Mouse (Mus musculus): ENCODE data around the gene Galc.

Galc gene

DNA sequence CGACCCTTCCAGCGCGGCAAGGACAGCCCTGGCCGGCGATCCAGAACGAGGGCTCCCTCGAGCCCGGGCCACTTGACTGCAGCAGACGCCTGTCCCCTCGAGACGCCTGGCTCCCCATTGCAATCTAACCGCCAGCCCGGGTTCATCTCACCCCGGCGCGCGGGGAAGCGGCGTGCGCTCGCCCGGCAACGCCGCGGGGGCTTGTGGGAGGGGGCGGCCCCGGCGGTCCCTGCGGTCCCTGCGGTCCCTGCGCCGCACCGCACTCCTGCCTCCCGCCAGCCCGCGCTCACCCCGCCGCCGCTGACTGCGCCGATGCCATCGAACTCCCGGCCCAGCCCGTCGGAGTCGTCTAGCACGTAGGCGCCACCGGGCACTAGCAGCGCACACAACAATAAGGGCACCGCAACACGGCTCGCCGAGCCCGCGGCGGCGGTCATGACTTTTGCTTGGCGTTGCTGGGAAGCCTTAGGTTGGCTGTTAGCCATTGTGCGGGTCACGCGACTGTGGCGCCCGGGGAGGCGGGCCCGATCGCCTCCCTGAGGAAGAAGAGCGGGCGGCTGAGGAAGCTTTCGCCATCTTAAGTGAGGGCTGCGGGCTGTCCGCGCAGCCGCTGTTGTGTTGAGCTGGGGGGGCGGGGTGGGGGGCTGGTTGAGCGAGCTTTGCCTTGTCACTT, at the start of gene Galc:
Gene Galc, minus strand, starts transcription at position 615 of the 673 bp plus-strand sequence.
- DNase-seq (ENCODE audit: low read depth, low spot score), result peak; percentile 91

DNA sequence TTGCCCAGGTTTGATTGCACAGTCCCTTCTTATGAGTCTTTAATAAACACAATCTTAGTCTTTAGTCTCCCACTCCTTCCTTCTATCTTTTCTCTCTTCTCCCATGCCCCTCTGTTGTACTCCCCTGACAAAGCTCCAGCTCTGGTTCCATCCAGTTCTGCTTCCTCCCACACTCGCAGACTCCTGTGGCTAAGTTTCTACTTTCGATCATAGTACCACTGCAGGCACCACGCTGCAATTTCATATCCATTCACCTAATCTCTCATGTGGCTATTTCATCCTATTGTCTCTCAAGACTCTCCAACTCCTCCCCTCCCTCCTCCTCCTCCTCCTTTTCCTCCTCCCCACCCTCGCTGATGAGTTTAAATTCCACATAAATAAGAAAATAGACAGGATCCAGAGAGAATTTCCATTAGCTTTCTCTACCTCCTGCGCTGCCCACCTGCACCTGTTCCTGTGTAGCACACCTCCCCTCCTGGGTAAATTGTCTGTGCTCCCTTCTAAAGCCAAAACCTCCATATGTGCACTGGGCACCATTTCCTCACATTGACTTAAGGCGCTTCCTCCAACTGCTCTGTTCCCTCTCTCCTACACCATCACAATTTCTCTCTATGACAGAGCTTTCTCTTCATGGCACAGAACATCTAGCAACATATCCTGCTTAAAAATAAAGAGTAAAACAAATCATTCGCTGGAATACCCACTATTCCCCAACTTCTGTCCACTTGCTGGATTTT, 48.1 kb upstream of the Galc start:
- no peak for DNase-seq (ENCODE audit: low read depth, low spot score)

DNA sequence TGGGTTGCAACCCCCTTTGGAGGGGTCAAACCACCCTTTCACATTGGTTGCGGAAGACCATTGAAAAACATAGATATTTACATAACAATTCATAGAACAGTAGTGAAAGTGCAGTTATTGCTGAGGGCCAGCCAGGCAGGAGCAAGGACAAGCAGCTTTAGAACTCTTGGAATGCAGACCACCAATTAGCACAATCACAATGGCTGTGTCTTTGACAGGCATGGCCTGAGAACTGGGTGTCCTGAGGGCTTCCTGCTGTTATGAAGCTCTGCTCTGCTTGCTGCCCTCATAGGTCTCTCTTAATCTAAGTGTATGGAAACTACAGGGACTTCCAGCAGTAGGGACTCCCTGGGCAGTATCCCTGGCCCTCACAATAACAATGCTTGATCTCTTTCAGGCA, 43.8 kb upstream of the Galc start:
- DNase-seq (ENCODE audit: low read depth, low spot score), result no peak

DNA sequence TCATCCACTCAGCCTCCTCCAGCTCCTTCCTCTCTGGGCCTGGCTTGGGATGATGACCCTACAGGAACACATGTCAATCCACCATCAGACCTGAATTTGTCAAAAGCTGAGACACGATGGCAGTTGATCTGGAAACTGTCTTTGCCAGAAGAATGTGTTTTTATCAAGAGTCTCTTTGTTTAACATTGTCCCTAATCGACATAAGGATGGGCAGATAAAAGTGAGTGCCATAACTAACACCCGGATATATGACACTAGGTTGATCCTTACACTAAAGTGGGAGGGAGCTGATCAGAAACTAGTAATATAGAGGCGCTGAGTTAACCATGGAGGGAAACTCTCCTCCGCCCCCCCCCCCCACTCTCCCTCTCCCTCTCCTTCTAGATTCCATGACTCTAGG, 42.7 kb upstream of the Galc start:
- no peak for DNase-seq (ENCODE audit: low read depth, low spot score)

DNA sequence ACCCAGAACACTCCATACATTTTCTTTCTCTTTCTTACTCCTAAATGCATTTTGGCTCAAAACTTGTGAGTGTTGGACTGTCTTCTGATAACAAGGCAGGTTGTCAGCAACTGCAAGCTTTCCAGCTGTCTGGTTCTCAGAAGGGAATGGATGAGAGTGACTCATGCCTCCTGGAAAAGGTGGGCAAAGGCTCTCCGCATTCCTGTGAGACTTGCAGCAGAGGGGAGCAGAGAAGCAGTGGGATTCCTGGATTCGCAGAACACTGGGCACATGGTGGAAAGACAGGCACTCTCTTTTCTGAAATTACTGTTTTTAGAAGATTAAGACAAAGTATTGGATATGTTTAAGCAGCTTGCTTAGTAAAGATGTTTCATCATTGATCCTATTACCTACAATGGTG, 35.0 kb upstream of the Galc start:
- DNase-seq (ENCODE audit: low read depth, low spot score), result no peak

DNA sequence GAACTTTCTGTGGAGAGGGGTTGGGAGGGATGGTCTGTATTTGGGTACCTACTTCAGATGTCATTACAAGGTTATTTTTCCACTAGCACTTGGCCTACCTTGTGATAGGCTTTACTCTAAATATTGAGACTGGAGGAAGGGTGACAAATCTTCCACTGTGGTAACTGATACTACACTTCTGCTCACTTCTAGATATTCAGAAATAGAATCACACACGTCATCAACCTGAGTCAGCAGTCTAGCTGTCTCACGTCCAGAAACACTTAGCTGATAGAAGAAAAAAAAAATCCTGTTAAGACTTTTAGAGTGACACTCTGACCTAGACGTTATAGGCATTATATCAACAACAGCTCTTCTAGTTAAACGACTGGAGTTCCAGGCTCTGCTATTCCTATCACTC, 33.0 kb upstream of the Galc start:
- DNase-seq (ENCODE audit: low read depth, low spot score), result no peak

DNA sequence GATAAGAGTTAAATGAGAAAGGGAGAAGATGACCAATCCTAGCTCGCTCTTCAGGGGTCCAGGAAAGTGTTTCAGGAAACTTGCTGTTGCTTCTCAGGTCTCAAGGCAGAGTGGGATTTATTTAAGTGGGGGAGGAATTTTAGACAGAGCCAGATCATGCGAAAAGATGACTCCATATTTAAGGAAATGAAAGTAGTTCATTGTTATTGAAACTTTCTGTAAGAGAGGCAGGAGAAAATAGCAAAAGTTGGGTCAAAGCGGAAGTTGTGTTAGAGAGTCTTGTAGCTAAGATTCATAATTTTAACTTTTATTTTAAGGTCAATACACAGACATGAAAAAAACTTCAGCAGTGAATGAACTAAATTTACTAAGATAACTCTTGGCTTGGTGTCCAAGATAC, 31.2 kb upstream of the Galc start:
- DNase-seq (ENCODE audit: low read depth, low spot score), result no peak

DNA sequence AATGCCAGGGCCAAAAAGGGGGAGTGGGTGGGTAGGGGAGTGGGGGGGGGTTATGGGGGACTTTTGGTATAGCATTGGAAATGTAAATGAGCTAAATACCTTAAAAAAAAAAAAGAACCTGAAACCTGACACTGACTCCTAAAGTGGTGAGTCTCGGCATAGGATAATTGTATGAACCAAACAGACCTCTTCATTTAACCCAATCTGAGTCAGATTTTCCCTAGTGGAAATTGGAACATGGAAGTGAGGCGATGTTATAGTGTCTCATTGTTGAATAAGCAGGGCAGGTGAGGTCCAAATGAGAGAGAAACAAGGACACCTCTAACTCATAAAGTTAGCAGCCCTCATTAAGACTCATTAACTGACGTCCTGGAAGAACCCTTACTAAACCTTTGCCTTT, 25.2 kb upstream of the Galc start:
- no peak for DNase-seq (ENCODE audit: low read depth, low spot score)

DNA sequence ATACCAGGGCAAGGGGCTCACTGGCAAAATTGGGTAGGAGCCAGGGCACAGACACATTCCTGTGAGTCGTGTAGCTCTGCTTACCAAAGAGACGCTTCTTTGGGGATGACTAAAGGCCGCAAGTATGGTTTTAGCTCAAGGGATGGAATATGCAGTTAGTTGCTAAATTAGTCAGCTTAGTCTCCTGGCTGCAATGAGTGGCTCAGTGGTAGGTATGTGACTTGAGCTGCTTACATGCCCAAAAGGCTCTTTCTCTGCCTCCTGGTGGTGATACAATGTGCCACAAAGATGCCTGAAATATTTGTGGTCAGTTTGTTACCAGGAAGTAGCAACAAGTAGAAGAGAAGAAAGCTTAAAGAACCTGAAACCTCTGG, 24.2 kb upstream of the Galc start:
- DNase-seq (ENCODE audit: low read depth, low spot score), result no peak

DNA sequence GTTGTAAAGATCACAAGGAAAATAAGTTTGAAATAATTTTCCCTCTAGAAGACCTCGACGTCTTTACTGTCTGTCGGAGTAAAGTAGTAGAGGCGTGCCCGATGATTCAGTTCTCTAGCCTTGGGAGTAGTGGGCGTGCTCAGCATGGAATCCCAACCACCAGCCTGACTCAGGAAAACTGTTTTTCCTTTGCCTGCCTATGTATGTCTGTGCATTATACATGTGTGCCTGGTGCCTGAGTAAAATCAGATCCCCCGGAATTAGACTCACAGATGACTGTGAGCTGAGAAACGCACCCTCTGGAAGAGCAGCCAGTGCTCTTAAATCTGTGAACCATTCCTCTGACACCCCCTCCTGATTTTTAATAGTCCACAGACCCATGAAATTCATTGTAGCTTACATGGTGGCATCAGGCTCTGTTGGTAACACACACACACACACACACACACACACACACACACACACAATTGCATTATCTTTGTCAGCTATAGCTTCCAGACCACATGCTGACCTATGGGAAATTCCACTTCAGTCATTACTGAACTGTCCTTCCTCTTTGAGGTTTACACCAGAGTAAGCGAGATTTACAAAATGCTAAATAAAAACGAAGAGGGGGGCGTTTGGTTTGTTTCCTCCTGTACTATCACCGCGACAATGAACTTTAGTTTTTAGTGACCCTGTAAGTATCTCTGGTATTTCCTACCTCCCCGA, 23.7 kb upstream of the Galc start:
- no peak for DNase-seq (ENCODE audit: low read depth, low spot score)

DNA sequence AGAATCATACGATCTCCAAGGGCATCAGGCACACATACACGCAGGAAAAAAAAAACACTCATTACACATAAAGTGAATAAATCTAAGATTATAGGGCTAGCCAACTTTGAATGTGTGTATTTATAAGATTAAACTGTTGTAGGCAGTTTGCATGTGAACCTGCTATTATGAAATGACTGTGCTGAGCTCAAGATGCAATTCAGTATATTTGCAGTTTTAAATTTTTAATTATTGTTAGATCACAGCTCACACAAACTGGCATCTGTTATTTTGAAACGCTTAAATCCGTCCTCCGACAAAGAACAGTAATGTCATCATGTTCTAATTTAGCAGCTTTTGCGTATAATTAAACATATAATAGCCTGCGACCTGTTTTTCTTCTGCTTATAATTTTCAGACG, 21.7 kb upstream of the Galc start:
- DNase-seq (ENCODE audit: low read depth, low spot score), result no peak

DNA sequence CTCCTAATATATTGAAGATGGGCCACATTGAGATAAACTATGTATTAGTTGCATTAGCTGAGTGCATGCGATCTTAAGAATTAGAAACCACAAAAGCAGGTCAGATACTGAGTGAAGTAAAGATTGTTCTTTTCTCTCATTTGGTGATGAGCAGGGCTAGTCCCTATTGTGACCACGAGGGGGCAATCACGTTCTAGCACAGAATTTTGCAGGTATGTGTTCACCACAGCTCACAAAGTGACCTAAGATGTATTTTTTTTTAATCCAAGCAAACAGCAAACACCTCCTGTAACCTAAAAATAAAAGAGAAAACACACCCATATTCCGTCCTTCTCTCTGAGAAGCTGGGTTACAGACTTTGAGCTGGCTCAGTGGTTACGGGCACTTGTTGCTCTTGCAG, 21.3 kb upstream of the Galc start:
- DNase-seq (ENCODE audit: low read depth, low spot score), result peak; percentile 72

DNA sequence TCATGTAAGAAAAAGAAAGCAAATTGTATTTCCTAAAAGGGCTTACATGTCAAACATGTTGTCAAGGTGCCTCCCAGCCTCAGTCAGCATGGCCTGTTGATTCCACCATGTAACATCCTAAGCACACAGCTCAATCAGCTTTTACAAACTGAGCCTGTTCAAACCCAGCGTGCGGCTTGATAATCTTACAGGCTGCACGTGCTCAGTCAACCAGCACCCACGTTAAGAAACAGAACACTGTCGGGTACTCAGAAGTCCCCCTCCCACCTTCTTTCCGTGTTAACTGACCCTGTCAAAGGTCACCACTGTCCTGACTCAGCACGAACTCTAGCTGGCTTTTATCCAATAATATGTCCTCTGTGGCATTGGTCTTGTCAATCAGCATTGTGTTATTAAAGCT, 13.2 kb upstream of the Galc start:
- DNase-seq (ENCODE audit: low read depth, low spot score), result no peak

DNA sequence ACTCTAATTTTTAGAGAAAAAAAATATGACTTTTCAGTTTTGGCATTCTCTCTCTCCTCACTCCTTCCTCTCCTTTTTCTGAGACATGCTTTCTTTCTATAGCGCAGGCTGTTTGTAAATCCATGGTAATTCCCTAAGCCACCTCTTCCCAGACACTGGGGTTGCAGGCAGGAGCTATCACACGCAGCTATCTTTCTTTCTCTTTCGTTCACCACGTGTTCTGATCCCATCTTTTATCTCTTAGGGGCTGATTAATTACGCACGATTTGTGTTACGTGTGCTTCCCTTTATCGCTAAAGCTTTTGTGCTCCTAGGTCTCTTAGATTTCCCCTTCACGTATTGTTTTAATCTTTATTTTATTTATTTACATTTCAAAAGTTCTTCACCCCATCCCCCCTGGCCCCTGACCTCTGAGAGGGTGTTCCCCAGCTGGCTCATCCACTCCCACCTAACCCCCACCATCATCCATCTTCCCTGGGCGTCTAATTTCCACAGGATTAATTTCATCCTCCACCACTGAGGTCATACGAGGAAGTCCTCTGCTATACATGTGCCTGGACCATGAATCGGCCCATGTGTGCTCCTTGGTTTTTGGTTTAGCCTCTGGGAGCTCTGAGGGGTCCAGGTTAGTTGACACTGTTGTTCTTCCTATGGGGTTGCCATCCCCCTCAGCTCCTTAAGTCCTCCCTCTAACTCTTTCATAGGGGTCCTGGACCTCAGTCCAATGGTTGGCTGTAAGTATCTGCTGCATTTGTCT, 11.7 kb upstream of the Galc start:
- no peak for DNase-seq (ENCODE audit: low read depth, low spot score)

DNA sequence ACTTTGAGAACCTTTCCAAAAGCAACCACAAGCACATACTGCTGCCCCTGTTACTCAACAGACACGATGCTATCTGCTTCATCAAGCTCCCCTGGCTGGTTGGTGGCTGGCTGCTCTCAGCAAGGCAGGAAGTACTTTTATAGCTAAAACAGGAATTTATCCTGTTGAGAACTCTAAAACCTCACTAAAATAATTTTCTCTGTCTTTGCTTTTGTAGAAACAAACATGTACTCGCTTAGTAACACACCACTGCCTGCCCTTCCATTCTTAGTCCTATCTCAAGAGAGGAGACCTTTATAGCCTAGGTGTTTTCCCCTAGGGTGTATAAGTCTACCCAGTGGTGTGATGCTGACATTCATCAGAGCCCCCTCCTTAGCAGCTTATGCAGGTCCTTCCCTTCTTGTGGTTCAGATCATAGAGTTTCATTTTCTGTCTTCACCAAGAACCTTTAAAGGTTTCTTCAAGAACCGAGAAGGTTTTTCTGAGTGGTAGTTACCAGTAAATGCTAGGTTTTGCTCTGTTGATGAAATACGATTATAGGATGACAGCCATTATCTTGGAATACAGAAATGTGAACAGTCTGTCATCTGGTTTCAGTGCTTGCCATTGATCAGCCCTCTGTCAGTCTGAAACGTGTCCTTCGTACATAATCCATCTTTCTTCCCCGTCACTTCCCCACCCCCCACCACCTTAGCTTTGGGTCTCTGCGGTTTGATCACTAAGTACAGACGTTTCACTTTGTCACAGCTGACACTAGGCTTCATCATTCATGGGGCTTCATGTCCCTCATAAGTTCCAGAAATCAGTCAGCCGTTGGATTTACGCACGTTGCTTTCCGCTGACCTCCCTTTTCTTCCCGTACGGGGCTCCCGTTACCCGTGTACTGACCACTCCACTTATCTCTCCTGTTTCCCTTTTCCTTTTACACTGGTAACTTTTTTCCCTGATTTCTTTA, 10.8 kb upstream of the Galc start:
- peak; percentile 18 for DNase-seq (ENCODE audit: low read depth, low spot score)

DNA sequence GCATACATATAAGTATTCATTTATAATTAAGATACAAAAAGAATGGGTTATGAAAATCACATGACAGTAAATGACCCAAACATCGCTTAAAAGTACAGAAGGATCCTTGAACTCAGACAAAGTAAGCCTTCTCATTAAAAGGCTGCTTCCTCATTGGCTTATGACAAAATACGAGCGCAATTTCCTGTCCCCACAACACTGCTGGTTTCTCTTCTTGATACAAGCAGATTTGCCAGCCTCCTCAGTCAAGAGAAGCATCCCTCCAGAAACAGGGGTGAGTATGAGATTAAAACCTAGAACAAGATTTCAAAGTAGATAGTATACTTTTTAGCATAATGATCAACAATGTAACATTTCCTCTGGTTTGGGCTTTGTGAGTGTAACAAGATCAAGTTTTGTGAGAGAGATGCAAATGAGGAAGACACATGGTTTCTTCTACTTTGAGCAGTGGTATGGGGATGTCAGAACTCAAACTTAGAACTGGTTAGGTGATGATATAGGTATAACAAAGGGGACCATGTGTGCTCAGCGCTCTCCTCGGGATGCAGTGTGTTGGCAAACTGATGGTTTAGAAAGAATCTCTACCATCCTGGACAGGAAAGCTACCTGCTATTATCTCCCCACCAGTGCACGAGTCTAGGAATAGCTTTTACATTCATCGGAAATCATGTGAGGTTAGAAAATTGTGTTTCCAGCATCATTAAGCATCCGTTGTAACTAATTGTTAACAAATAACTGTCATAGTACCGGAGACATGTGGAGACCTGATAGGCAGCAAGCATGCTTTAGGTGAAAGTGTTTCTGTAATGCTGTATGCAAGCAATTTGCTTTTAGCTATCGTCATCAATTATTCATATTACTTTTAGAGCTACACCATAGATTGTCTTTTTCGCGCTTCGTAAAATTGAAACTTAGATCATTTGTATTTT, 9.4 kb upstream of the Galc start, which contains the start of gene Gpr65:
Gene Gpr65, plus strand, starts transcription at position 195 of the 929 bp plus-strand sequence.
- no peak for DNase-seq (ENCODE audit: low read depth, low spot score)

DNA sequence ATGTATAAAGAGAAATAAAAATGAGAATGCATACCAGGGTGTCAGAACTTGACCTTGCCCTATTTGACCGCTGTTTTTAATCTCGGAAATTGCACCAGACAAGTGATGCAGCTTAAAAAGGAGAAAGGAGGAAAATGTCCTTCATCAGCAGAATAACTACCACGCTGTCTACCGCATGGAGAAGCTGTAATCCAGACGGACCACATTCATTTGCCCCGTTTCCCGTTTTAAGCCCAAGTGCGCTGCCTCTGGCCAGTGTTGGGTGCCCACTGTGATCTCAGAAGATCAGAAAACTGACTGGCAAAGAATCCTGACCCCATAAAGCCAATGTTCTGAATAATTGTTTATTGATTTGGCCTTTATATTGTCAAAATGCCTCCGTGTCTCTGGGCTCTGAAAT, 6.4 kb upstream of the Galc start:
- no peak for DNase-seq (ENCODE audit: low read depth, low spot score)

DNA sequence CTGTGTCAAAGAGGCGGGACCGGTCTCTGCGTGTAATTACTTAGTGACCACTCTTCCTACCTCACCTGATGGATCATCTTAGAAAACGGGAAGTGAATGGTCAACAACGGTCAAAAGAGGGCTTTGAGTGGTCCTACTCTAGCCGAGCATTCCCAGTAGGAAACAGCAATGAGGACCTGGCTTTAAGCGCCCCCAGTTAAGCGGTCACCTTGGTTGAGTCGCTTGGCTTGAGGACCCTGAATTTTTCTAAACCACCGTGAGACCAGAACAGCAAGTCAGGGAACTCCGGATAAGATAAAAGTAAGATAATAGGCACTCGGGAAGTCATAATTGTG, 226 bp upstream of the Galc start:
- no peak for DNase-seq (ENCODE audit: low read depth, low spot score)

DNA sequence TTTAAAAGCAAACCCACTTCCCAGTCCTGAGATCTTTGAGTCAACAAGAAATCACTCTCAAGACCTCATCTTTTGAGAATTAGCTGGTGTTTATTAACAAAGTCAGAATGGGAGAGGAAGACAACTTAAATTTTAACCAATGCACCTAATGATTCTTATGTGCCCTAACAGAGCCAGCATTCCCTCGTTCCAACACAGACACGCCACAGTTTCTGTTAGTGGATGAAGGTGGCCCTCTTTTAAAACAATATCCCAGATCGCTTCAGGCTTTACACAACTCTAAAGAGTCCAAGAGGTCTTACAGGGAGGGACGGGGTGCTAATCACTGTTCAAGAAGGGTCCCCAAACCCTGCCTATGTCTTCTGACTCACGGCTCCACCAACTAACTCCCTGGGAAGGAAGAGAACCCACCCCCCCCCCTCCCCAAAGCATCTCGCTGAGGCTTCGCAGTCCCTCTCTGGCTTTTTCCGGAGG, 851 bp downstream of the Galc start:
- no peak for DNase-seq (ENCODE audit: low read depth, low spot score)

All from mesoderm, embryonic 11.5 days (tissue).